Mouse (Mus musculus): ENCODE results near the gene Eif3k. TPM values are rescaled to one million over a fixed set of nuclear protein-coding genes. Genes with fewer than 3 reads are reported as not detected.

The Eif3k gene
- polyA plus RNA-seq, 2 experiments = 450 to 473 TPM

DNA sequence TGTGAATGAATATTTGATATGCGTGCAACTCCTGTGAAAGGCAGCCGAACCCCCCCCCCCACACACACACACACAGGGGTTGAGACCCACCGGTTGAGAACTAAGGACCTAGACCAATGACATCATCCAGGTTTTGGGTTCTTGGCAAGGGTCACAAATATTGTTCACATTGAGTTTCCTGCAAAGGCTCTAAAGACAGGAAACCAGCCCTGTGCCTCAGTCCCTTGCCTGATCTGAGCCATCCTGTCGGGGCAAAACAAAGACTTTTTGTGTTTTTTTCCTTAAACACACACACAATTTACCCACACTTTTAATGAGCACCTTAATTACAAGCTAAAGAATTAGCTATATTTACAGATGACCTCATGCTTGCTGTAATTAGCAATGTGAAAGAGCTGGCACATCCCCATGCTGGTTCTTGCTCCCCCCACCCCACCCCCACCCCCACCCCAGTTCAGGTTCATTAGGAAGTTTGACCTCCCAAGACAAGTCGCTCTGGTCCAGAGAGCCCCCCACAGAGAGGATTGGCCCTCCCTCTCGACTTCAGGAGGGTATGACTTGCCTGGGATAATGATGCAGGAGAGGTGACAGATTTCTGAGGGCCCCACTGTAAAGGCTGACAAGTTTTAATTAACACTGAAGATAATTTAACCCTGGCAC is 36.8 kb downstream of the Eif3k start:
- peaks cover 12% of the 10 kb centered on the region; the same call in 1 of the 2 replicates for H3K36me3 ChIP-seq (ENCODE audit: control insufficient read depth, insufficient read depth, low read length)
- no peaks in the 10 kb centered on the region for H3K27me3 ChIP-seq (ENCODE audit: control insufficient read depth, insufficient read depth, low read length)
- H3K9me3 ChIP-seq (ENCODE audit: control insufficient read depth, low read length) = no peaks in the 10 kb centered on the region
- 33% methylated on average over 6 of the region's 6 CpGs for WGBS
- H3K9ac ChIP-seq (ENCODE audit: low read depth, low read length, severe bottlenecking) = 0 out of 2 replicates have a peak overlapping the region, but pooled peaks have one; percentile 28
- no peak for TF ChIP-seq POLR2A (IDR thresholded peaks at IDR 0.05; ENCODE audit: borderline replicate concordance, extremely low read depth, insufficient read depth, insufficient read length)
- peak overlapping the region; percentile 81 for H3K27ac ChIP-seq (replicated peaks; ENCODE audit: low read depth, low read length)
- H3K4me2 ChIP-seq (replicated peaks; ENCODE audit: low read depth, low read length, severe bottlenecking) = peak overlapping the region; percentile 9; the same call in 1 of the 2 replicates
- H3K4me3 ChIP-seq (replicated peaks; ENCODE audit: low read length) = no peak overlapping the region
- DNase-seq (ENCODE audit: low spot score) (no peak), ATAC-seq (ENCODE audit: low FRiP score, low read depth) (no peak)
- H3K4me1 ChIP-seq (ENCODE audit: control insufficient read depth, insufficient read depth, low read length) = peaks cover 74% of the 10 kb centered on the region

DNA sequence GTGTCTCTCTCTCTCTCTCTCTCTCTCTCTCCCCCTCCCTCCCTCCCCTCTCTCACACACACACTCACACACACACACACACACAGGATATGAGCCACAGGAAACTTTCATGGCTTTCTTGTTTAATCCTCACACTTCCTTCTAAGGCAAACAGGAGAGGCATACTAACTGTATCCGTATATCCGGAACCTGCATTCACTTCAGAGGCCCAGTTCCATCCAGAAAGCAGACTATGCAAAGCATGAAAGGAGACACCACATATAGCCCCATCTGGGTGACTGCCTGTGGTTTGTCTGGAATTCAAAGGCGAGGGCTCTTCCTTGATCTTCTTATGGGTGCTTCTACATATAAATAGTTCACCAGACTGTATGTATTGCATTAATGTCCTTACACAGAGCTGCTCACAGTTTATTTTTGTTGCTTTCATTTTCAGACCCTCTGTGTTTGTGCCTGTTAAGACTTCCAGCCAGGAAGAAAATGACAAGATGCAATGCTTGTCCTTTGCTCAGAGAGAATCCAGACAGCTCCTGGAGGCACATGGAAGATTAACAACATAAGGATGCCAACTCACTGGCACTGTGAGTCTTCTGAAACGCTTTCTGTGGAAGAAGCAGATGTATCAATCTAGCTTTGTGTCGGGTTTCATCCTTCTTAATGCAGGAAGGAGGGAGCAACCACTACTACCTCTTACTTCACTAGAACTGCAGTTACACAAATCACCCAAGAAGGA is 38.0 kb downstream of the Eif3k start:
- DNase-seq (ENCODE audit: low spot score) = peak; percentile 35

DNA sequence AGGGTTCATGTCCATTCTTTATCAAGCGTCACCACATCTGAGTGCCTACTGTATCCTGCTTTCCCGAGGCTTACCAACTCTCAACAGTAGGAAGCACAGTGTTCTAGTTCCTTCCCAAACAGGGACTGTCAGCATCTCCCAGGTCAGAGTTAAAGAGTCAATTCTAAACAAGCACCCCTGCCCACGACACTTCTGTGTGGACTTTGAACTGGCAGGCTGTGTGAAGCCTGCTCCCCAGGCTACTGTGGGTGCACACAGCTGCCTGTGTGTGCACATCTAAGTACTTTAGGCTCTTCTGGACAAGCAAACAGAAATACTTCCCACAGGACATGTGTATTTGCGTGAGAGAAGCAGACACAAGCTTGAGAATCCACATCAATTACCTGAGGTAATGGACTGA is 40.1 kb downstream of the Eif3k start:
- ATAC-seq (ENCODE audit: low FRiP score, low read depth) (no peak), DNase-seq (ENCODE audit: low spot score) (no peak)
- H3K9ac ChIP-seq (ENCODE audit: low read depth, low read length, severe bottlenecking) = no peak overlapping the region
- H3K36me3 ChIP-seq (ENCODE audit: control insufficient read depth, insufficient read depth, low read length) = peaks cover 12% of the 10 kb centered on the region; the same call in 1 of the 2 replicates
- no peak overlapping the region for H3K4me2 ChIP-seq (replicated peaks; ENCODE audit: low read depth, low read length, severe bottlenecking)
- H3K4me3 ChIP-seq (replicated peaks; ENCODE audit: low read length) = no peak overlapping the region
- H3K4me1 ChIP-seq (ENCODE audit: control insufficient read depth, insufficient read depth, low read length) = peaks cover 60% of the 10 kb centered on the region
- no peak for TF ChIP-seq POLR2A (IDR thresholded peaks at IDR 0.05; ENCODE audit: borderline replicate concordance, extremely low read depth, insufficient read depth, insufficient read length)
- 69% methylated on average over 4 of the region's 4 CpGs for WGBS
- no peaks in the 10 kb centered on the region for H3K9me3 ChIP-seq (ENCODE audit: control insufficient read depth, low read length)
- H3K27me3 ChIP-seq (ENCODE audit: control insufficient read depth, insufficient read depth, low read length) = no peaks in the 10 kb centered on the region
- peak overlapping the region; percentile 55; the same call in 1 of the 2 replicates for H3K27ac ChIP-seq (replicated peaks; ENCODE audit: low read depth, low read length)

More for the DNA sequence above, 38.0 kb downstream of the Eif3k start:
- no peak overlapping the region for H3K4me3 ChIP-seq (replicated peaks; ENCODE audit: low read length)
- WGBS = 37% methylated on average over 5 of the region's 5 CpGs
- no peak for TF ChIP-seq POLR2A (IDR thresholded peaks at IDR 0.05; ENCODE audit: borderline replicate concordance, extremely low read depth, insufficient read depth, insufficient read length)
- peaks cover 12% of the 10 kb centered on the region; the same call in 1 of the 2 replicates for H3K36me3 ChIP-seq (ENCODE audit: control insufficient read depth, insufficient read depth, low read length)
- H3K4me2 ChIP-seq (replicated peaks; ENCODE audit: low read depth, low read length, severe bottlenecking) = no peak overlapping the region
- no peaks in the 10 kb centered on the region for H3K9me3 ChIP-seq (ENCODE audit: control insufficient read depth, low read length)
- no peak overlapping the region for H3K9ac ChIP-seq (ENCODE audit: low read depth, low read length, severe bottlenecking)
- H3K4me1 ChIP-seq (ENCODE audit: control insufficient read depth, insufficient read depth, low read length) = peaks cover 70% of the 10 kb centered on the region
- H3K27ac ChIP-seq (replicated peaks; ENCODE audit: low read depth, low read length) = peak overlapping the region; percentile 56; the same call in 1 of the 2 replicates
- no peak for ATAC-seq (ENCODE audit: low FRiP score, low read depth)
- no peaks in the 10 kb centered on the region for H3K27me3 ChIP-seq (ENCODE audit: control insufficient read depth, insufficient read depth, low read length)

DNA sequence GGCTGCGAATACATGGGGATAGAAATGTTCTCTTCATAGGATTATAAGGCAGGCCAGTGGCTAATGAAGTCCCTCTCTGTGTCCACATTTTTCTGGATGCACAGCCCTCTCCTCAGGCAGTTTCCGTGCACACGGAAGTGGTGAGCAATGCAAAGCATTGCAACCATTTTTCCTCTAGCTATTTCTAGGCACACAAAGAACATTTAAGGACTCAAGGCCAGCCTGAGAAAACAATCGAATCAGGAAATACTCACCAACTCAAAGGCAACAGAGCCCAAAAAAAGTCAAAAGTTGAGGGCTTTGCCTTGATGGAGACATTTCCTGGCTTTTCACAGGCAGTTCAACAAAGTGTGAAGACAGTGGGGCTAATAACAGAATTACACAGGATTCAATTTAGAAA is 40.5 kb downstream of the Eif3k start:
- Histone ChIP-seq H3K9me3 (ENCODE audit: control insufficient read depth, low read length) (no peaks in the 10 kb centered on the region), H3K4me1 (ENCODE audit: control insufficient read depth, insufficient read depth, low read length) (peaks cover 56% of the 10 kb centered on the region), H3K4me2 (replicated peaks; ENCODE audit: low read depth, low read length, severe bottlenecking) (no peak overlapping the region), H3K9ac (ENCODE audit: low read depth, low read length, severe bottlenecking) (no peak overlapping the region), H3K27me3 (ENCODE audit: control insufficient read depth, insufficient read depth, low read length) (no peaks in the 10 kb centered on the region), H3K27ac (replicated peaks; ENCODE audit: low read depth, low read length) (peak overlapping the region; percentile 48; the same call in 1 of the 2 replicates), H3K36me3 (ENCODE audit: control insufficient read depth, insufficient read depth, low read length) (peaks cover 13% of the 10 kb centered on the region; the same call in 1 of the 2 replicates), H3K4me3 (replicated peaks; ENCODE audit: low read length) (no peak overlapping the region)
- no peak for TF ChIP-seq POLR2A (IDR thresholded peaks at IDR 0.05; ENCODE audit: borderline replicate concordance, extremely low read depth, insufficient read depth, insufficient read length)
- ATAC-seq (ENCODE audit: low FRiP score, low read depth) = no peak
- 73% methylated on average over 4 of the region's 4 CpGs for WGBS
- DNase-seq (ENCODE audit: low spot score) = no peak

DNA sequence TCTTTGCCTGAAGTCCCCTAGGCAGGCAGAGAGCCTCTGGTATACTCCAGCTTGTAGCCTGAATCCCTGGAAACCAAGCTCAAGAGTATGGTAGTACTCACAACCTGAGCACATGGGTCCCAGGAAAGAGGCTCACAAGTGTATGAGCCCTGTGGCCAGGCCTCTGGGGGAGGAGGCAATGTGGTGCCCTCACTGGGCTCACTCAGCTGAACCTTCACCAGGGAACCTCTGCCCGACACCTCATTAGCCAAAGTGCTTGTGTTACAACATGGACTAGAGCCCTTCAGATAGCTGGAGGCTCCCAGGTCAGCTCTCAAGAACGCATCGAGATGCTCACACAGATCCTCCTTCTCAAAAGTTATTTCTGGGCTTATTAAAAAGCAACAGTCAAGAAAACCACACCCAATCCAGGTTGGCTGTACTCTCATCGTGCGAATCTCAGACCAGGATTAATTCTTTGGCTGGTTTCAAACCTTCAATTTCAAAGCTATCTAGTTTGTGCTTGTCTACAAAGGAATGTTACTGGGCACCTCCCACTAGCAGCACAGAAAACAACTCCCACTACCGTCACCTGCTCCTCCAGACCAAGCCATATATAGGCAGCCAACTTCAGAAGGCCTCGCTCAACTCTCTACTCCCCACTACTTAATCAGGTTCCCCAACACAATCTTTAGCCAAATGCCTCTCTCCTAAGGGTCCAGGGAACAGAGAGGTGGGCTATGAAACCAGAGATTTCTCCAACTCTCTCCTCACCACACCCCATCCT is 42.1 kb downstream of the Eif3k start:
- Histone ChIP-seq H3K36me3 (ENCODE audit: control insufficient read depth, insufficient read depth, low read length) (peaks cover 17% of the 10 kb centered on the region; the same call in 1 of the 2 replicates), H3K4me3 (replicated peaks; ENCODE audit: low read length) (no peak overlapping the region), H3K9me3 (ENCODE audit: control insufficient read depth, low read length) (no peaks in the 10 kb centered on the region), H3K27me3 (ENCODE audit: control insufficient read depth, insufficient read depth, low read length) (no peaks in the 10 kb centered on the region), H3K27ac (replicated peaks; ENCODE audit: low read depth, low read length) (peak overlapping the region; percentile 43), H3K4me1 (ENCODE audit: control insufficient read depth, insufficient read depth, low read length) (peaks cover 41% of the 10 kb centered on the region), H3K9ac (ENCODE audit: low read depth, low read length, severe bottlenecking) (no peak overlapping the region), H3K4me2 (replicated peaks; ENCODE audit: low read depth, low read length, severe bottlenecking) (no peak overlapping the region)
- ATAC-seq (ENCODE audit: low FRiP score, low read depth) = no peak
- 81% methylated on average over 7 of the region's 7 CpGs for WGBS
- TF ChIP-seq POLR2A (IDR thresholded peaks at IDR 0.05; ENCODE audit: borderline replicate concordance, extremely low read depth, insufficient read depth, insufficient read length) = no peak
- no peak for DNase-seq (ENCODE audit: low spot score)
